Mouse (Mus musculus) MEL (cell line): ENCODE measurements at regions not wholly inside any gene's neighbourhood (a gene's known extent, or its start where the extent isn't known, plus 50 kb on each side); places are given as distances from the start of the nearest gene placed in this dataset.
A peak's percentile ranks its signal among the peaks of the same experiment; 100 is the strongest.

Experiments used
- DNase-seq: peaks from one replicate; pipeline ENCODE4 v3.0.0; 2011; ENCODE audit warnings: low read depth, low spot score
- H3K27ac ChIP-seq: 2 replicates; pipeline ENCODE4 v1.5.1; 2012; ENCODE audit warnings: low read depth, mild to moderate bottlenecking, control low read depth, low read length, moderate library complexity; ENCODE audit not compliant: control insufficient read depth
- H3K27me3 ChIP-seq, 2 experiments: fragments of 150-350 bp in 1 of 2; sonication (generic) in 1 of 2; 2 replicates each; pipeline ENCODE4 v1.6.1; 2012; ENCODE audit warnings: low read length in 2 of 2, mild to moderate bottlenecking in 2 of 2, improper control_type of control experiment in 1 of 2, moderate library complexity in 1 of 2; ENCODE audit not compliant: insufficient read depth in 2 of 2, control insufficient read depth in 1 of 2
- H3K36me3 ChIP-seq, 2 experiments: 2 replicates each; pipeline ENCODE4 v1.6.1; 2012 to 2014; ENCODE audit warnings: low read length in 2 of 2, improper control_type of control experiment in 1 of 2, inconsistent platforms in 1 of 2, mild to moderate bottlenecking in 1 of 2; ENCODE audit not compliant: insufficient read depth in 2 of 2, control insufficient read depth in 1 of 2
- H3K4me1 ChIP-seq, 2 experiments: fragments of 150-350 bp in 1 of 2; sonication (generic) in 1 of 2; 2 replicates each; pipeline ENCODE4 v1.6.1; 2012; ENCODE audit warnings: low read length in 2 of 2, improper control_type of control experiment in 1 of 2, mild to moderate bottlenecking in 1 of 2; ENCODE audit not compliant: insufficient read depth in 2 of 2, control insufficient read depth in 1 of 2
- H3K4me3 ChIP-seq, 2 experiments: fragments of 150-350 bp in 1 of 2; sonication (generic) in 1 of 2; 2 replicates each; pipeline ENCODE4 v1.5.1; 2012; ENCODE audit warnings: low read depth in 2 of 2, low read length in 2 of 2, mild to moderate bottlenecking in 2 of 2, moderate library complexity in 2 of 2, control low read depth in 1 of 2, improper control_type of control experiment in 1 of 2; ENCODE audit not compliant: control insufficient read depth in 1 of 2, insufficient read depth in 1 of 2
- H3K79me2 ChIP-seq: 2 replicates; pipeline ENCODE4 v1.6.1; 2012; ENCODE audit warnings: mild to moderate bottlenecking, low read length, moderate library complexity; ENCODE audit not compliant: control insufficient read depth, poor library complexity, insufficient read depth
- H3K9ac ChIP-seq: 2 replicates; pipeline ENCODE4 v1.6.1; 2012; ENCODE audit warnings: low read depth, mild to moderate bottlenecking, control low read depth, low read length, moderate library complexity; ENCODE audit not compliant: control insufficient read depth, poor library complexity, severe bottlenecking
- H3K9me3 ChIP-seq: fragments of 150-350 bp; sonication (generic); replicated peaks from 2 replicates; pipeline ENCODE4 v1.6.1; 2012; ENCODE audit warnings: mild to moderate bottlenecking, low read length, improper control_type of control experiment, moderate library complexity; ENCODE audit not compliant: insufficient read depth
- CHD1 ChIP-seq: IDR thresholded peaks from 2 replicates; pipeline ENCODE4 v1.6.1; 2012; ENCODE audit warnings: low read depth, mild to moderate bottlenecking, inconsistent platforms, low read length, improper control_type of control experiment
- CHD2 ChIP-seq: IDR thresholded peaks from 2 replicates; pipeline ENCODE4 v1.6.1; 2011; ENCODE audit warnings: low read length, improper control_type of control experiment
- CTCF ChIP-seq, 3 experiments: IDR thresholded peaks in 2 of 3; conservative IDR thresholded peaks in 1 of 3; 2 replicates each; pipeline ENCODE4 v1.5.1; 2011 to 2012; ENCODE audit warnings: low read length in 3 of 3, low read depth in 2 of 3, mild to moderate bottlenecking in 2 of 3, improper control_type of control experiment in 1 of 3, inconsistent platforms in 1 of 3, mixed read lengths in 1 of 3, moderate library complexity in 1 of 3; ENCODE audit not compliant: control insufficient read depth in 1 of 3, insufficient read depth in 1 of 3, poor library complexity in 1 of 3, severe bottlenecking in 1 of 3
- ELF1 ChIP-seq: IDR thresholded peaks from 2 replicates; pipeline ENCODE4 v1.6.1; 2014; ENCODE audit warnings: low read depth, mild to moderate bottlenecking, inconsistent platforms, low read length, improper control_type of control experiment, moderate library complexity
- EP300 ChIP-seq, 2 experiments: IDR thresholded peaks; 2 replicates each; pipeline ENCODE4 v1.6.1; 2011; ENCODE audit warnings: improper control_type of control experiment in 2 of 2, low read length in 2 of 2, low read depth in 1 of 2, mild to moderate bottlenecking in 1 of 2
- ETS1 ChIP-seq: IDR thresholded peaks from 2 replicates; pipeline ENCODE4 v1.6.1; 2012; ENCODE audit warnings: low read depth, mild to moderate bottlenecking, inconsistent platforms, low read length, improper control_type of control experiment, moderate library complexity
- GATA1 ChIP-seq: IDR thresholded peaks from 2 replicates; pipeline ENCODE4 v1.6.1; 2011; ENCODE audit warnings: low read depth, low read length, improper control_type of control experiment
- JUND ChIP-seq: IDR thresholded peaks from 2 replicates; pipeline ENCODE4 v1.6.1; 2011; ENCODE audit warnings: low read depth, mild to moderate bottlenecking, improper control_type of control experiment, low read length
- KAT2A ChIP-seq: conservative IDR thresholded peaks from 2 replicates; pipeline ENCODE4 v1.6.1; 2012; ENCODE audit warnings: low read depth, low read length, improper control_type of control experiment, inconsistent platforms
- MAFK ChIP-seq: IDR thresholded peaks from 2 replicates; pipeline ENCODE4 v1.6.1; 2011; ENCODE audit warnings: low read depth, mild to moderate bottlenecking, low read length, improper control_type of control experiment, borderline replicate concordance
- MYC ChIP-seq: IDR thresholded peaks from 2 replicates; pipeline ENCODE4 v1.6.1; 2011; ENCODE audit warnings: low read depth, mild to moderate bottlenecking, low read length, improper control_type of control experiment, moderate library complexity
- POLR2AphosphoS2 ChIP-seq: IDR thresholded peaks from 2 replicates; pipeline ENCODE4 v1.6.1; 2011; ENCODE audit warnings: low read length, improper control_type of control experiment
- POLR2AphosphoS5 ChIP-seq: IDR thresholded peaks from 2 replicates; pipeline ENCODE4 v1.6.1; 2012; ENCODE audit warnings: low read depth, borderline replicate concordance, mild to moderate bottlenecking, inconsistent platforms, low read length, moderate library complexity, mixed read lengths
- RAD21 ChIP-seq: IDR thresholded peaks from 2 replicates; pipeline ENCODE4 v1.6.1; 2011; ENCODE audit warnings: mild to moderate bottlenecking, low read depth, low read length, improper control_type of control experiment
- SIN3A ChIP-seq: IDR thresholded peaks from 2 replicates; pipeline ENCODE4 v1.6.1; 2012; ENCODE audit warnings: low read length, improper control_type of control experiment, inconsistent platforms
- SMC3 ChIP-seq: IDR thresholded peaks from 2 replicates; pipeline ENCODE4 v1.6.1; 2011; ENCODE audit warnings: low read depth, low read length, improper control_type of control experiment
- TAL1 ChIP-seq: IDR thresholded peaks from 2 replicates; pipeline ENCODE4 v1.6.1; 2012; ENCODE audit warnings: mild to moderate bottlenecking, inconsistent platforms, low read length, moderate library complexity, mixed read lengths
- TBP ChIP-seq: IDR thresholded peaks from 2 replicates; pipeline ENCODE4 v1.8.0; 2011; ENCODE audit warnings: low read depth, low read length, improper control_type of control experiment
- USF1 ChIP-seq: IDR thresholded peaks from 2 replicates; pipeline ENCODE4 v1.6.1; 2014; ENCODE audit warnings: low read depth, mild to moderate bottlenecking, inconsistent platforms, low read length, improper control_type of control experiment, moderate library complexity
- ZMIZ1 ChIP-seq: IDR thresholded peaks from 2 replicates; pipeline ENCODE4 v1.6.1; 2012; ENCODE audit warnings: low read depth, mild to moderate bottlenecking, inconsistent platforms, low read length, improper control_type of control experiment, moderate library complexity

DNA sequence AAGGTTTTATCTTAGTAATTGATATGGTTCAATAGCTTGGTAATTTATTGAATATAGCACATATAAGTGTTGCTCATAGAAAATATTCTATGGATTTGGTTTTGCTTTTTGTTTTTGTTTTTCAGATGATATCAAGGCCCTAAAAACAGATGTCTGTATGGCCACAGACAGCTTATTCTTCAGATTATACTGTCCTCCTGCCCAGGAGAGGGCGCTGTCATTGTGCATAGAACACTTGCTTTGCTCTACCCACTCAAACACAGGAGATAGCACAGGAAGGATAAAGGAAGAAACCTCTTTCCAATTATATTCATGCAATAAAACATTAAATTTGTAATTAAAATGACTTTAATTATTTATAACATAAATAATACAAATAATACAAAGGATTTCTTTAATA lies 115.4 kb upstream of the Ndst3 start:
- H3K9me3 ChIP-seq = no peaks in the 10 kb centered on the region
- DNase-seq = peak; percentile 4
- peak; percentile 38 for TF ChIP-seq SMC3
- no peak for TF ChIP-seq TAL1
- TF ChIP-seq CTCF (IDR thresholded peaks at IDR 0.05 in 2 of 3, conservative IDR thresholded peaks at IDR 0.05 in 1 of 3; ENCODE audit: control insufficient read depth in 1 of 3, insufficient read depth in 1 of 3, low read depth in 2 of 3, low read length in 3 of 3, poor library complexity in 1 of 3, severe bottlenecking in 1 of 3) = peak in 2 of 3 experiments; percentile 17 to 36; a peak in 3 of 6 replicates
- H3K9ac ChIP-seq = no peak overlapping the region
- no peaks in the 10 kb centered on the region for H3K79me2 ChIP-seq
- no peak overlapping the region for H3K27ac ChIP-seq
- no peaks in the 10 kb centered on the region for H3K36me3 ChIP-seq
- no peak overlapping the region for H3K4me3 ChIP-seq
- H3K4me1 ChIP-seq = no peaks in the 10 kb centered on the region
- no peaks in the 10 kb centered on the region for H3K27me3 ChIP-seq

DNA sequence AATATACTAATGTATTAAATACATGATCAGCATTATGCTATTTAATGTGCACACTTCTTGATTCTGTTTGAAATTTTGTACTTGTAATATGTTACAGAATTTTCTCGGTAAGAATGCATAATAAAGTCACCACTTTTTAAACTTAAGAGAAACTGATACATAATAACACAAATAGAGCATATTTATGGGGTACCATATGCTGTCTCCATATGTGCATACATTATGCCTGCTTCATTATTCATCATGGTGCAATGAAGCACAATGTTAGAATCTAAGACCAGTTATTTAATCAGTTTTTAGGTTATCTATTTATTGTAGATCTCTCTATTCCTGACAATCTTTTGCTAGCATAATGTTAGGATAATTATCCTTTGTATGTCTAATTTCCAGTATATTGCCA lies 115.9 kb upstream of the Ndst3 start:
- Histone ChIP-seq H3K4me3 (no peak overlapping the region), H3K79me2 (no peaks in the 10 kb centered on the region), H3K36me3 (no peaks in the 10 kb centered on the region), H3K27me3 (no peaks in the 10 kb centered on the region), H3K9me3 (no peaks in the 10 kb centered on the region), H3K4me1 (no peaks in the 10 kb centered on the region), H3K27ac (no peak overlapping the region), H3K9ac (no peak overlapping the region)
- no peak for TF ChIP-seq CHD1
- no peak for TF ChIP-seq SMC3
- TF ChIP-seq POLR2AphosphoS5 = no peak
- no peak for TF ChIP-seq MYC
- TF ChIP-seq ETS1 = no peak
- TF ChIP-seq GATA1 = no peak
- TF ChIP-seq USF1 = no peak
- no peak for TF ChIP-seq ELF1
- TF ChIP-seq POLR2AphosphoS2 = no peak
- TF ChIP-seq TBP = no peak
- no peak for DNase-seq

DNA sequence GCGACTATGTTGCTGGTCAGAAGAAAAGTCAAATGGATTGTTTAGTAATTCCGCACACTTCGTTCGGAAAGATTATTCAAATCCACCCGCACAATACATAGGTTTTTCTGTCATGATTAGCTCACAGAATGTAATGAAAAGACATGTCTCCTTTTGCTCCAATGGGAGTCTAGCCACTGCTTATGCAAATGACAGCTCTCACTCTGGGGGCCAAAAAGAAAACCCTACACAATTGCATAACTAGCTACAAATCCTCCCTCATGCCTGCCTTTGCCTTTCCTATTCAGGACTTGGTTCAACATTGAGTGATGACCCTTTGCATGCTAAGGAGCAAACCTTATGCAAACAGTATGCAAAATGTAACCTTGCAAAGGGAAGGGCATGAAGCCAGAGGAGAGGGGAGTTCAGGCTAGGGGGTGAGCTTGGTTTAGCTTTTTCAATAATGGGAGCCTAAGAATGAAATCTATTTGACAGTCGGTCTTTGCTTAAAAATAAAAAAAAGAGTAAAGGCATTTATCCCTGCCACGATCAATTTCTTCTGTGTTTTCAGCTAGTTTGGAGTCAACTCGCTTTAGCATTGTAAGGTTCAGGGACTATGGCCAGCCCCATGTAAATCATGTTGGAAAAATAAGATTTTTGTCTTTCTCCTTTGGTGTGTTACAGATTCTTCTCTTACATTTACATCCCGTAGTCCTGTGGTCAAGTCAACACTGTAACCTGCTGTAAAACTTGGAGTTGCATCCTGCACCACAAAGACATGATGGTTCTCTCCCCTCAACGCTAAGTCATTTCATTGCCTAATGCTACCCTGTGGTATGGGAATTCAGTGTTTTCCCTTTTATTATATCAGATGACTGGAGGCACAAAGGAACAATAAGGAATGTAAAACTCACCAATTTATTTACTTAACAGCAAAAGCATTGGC lies 119.6 kb upstream of the Ndst3 start:
- Histone ChIP-seq H3K4me3 (no peak overlapping the region), H3K27me3 (no peaks in the 10 kb centered on the region), H3K9me3 (no peaks in the 10 kb centered on the region), H3K4me1 (no peaks in the 10 kb centered on the region), H3K79me2 (no peaks in the 10 kb centered on the region), H3K27ac (no peak overlapping the region), H3K9ac (no peak overlapping the region), H3K36me3 (no peaks in the 10 kb centered on the region)
- TF ChIP-seq EP300 (IDR thresholded peaks at IDR 0.05; ENCODE audit: low read depth in 1 of 2, low read length in 2 of 2) (no peak), SIN3A (no peak), MAFK (no peak), MYC (no peak), JUND (no peak), CHD2 (no peak), ZMIZ1 (no peak), KAT2A (no peak), GATA1 (no peak), RAD21 (no peak)
- no peak for DNase-seq
